In the genomic region with DNA sequence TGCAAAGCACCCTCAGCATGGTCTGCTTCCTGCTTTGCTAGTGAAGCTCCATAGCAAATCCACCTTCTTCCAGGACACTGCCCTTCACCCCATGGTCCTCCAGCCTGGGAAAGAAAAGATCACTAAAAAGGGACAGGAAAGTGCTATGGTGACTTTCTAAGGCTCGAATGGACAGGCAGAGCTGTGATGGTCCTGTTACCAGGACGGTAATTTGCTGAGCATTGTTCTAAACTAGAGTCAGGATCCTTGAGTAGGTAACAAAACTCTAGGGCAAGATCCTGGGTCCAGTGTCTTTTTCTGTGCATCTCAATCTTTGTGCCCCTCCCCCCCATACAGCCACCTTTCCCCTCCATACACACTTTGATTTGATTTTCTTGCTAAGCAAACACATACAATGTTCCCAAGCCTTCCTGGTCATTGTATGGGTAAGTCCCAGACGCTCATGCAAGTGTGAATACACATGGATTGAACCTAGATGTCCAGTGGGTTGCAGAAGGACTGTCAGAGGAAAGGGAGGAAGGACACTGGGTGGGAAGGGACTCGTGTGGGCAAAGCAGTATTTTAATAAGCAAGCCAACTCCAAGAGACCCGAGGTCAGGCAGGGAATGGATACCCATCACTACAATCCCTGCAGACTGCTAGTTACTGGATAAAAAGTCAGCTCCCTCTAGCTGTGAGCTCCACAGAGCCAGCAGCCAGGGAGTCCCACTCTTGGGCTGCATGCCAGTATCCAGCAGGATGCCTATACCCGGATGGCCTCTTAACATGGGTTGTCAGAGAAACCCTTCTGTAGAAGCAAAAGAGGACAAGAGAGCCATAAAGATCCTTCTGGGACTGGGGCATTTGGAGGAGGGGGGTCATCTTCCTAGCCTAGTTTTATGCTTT, we compare ENCODE assay signal across 8 mouse cellular contexts.
DNase-seq lines count a peak whose midpoint lies in the region; ATAC-seq and TF ChIP-seq lines count a peak whose summit lies in the region.

No protein-coding gene starts in this region.

- WGBS in heart, adult 2 months = 30% methylated on average over 6 of the region's 6 CpGs
- 40% methylated on average over 6 of the region's 6 CpGs for WGBS in liver, embryonic 11.5 days
- WGBS in stomach, embryonic 15.5 days = 27% methylated on average over 6 of the region's 6 CpGs

- intact Hi-C loops in heart, adult 2 months (cut with DNase I) = loop anchor here (5.0 to 10.0 kb wide), 4 partner anchors 34 to 311 kb away; no protein-coding TSS in a partner anchor

- no peaks in the 10 kb centered on the region for H3K79me2 ChIP-seq in heart, adult 2 months (replicated peaks; ENCODE audit: control insufficient read depth, insufficient read depth, low read length)

- 0 out of 2 replicates have a peak, but pooled peaks have one; percentile 43 for TF ChIP-seq EP300 in heart, adult 2 months (IDR thresholded peaks at IDR 0.05; ENCODE audit: insufficient read depth, low read depth, low read length)

- DNase-seq in adrenal gland, adult (ENCODE audit: inconsistent age in 2 of 2, low spot score in 1 of 2) = peak; percentile 60 to 74
- DNase-seq in adrenal gland, adult 18-20 months (ENCODE audit: low spot score in 2 of 2) = no peak
- DNase-seq in adipocyte (ENCODE audit: low spot score) = peak; percentile 66
- peak in 1 of 2 experiments; percentile 69 for DNase-seq in heart, adult 2 months
- DNase-seq in kidney, adult 9 months = peak; percentile 57
- no peak for DNase-seq in liver, embryonic 11.5 days (ENCODE audit: low spot score)
- no peak for DNase-seq in thymus, adult 18-20 months

- no peak for TF ChIP-seq POLR2A in heart, adult 2 months (IDR thresholded peaks at IDR 0.05; ENCODE audit: insufficient read depth, low read depth, low read length)

- H3K36me3 ChIP-seq in heart, adult 2 months (ENCODE audit: control insufficient read depth, insufficient read depth, low read length) = peaks cover 3% of the 10 kb centered on the region
- H3K36me3 ChIP-seq in liver, embryonic 11.5 days (ENCODE audit: control insufficient read depth, insufficient read depth, low read length) = no peaks in the 10 kb centered on the region
- no peaks in the 10 kb centered on the region for H3K36me3 ChIP-seq in stomach, embryonic 15.5 days

- H3K27me3 ChIP-seq in heart, adult 2 months (ENCODE audit: control insufficient read depth, insufficient read depth, low read length) = no peaks in the 10 kb centered on the region
- H3K27me3 ChIP-seq in liver, embryonic 11.5 days (replicated peaks; ENCODE audit: control insufficient read depth, insufficient read depth, low read length) = no peaks in the 10 kb centered on the region
- no peaks in the 10 kb centered on the region for H3K27me3 ChIP-seq in stomach, embryonic 15.5 days (replicated peaks)

- H3K9ac ChIP-seq in heart, adult 2 months (ENCODE audit: low read depth, low read length) = no peak overlapping the region
- no peak overlapping the region for H3K9ac ChIP-seq in liver, embryonic 11.5 days (ENCODE audit: low read depth, low read length)
- no peak overlapping the region for H3K9ac ChIP-seq in stomach, embryonic 15.5 days

- H3K4me1 ChIP-seq in heart, adult 2 months (ENCODE audit: control insufficient read depth, insufficient read depth, low read length) = peaks cover 27% of the 10 kb centered on the region
- H3K4me1 ChIP-seq in liver, embryonic 11.5 days (replicated peaks; ENCODE audit: control insufficient read depth, insufficient read depth, low read length) = peaks cover 8% of the 10 kb centered on the region; the same call in 1 of the 2 replicates
- peaks cover 57% of the 10 kb centered on the region for H3K4me1 ChIP-seq in stomach, embryonic 15.5 days

- ATAC-seq in liver, embryonic 11.5 days (replicated peaks; ENCODE audit: low FRiP score) = no peak
- ATAC-seq in stomach, embryonic 15.5 days (ENCODE audit: insufficient read depth, low FRiP score, low read depth) = no peak

- H3K27ac ChIP-seq in heart, adult 2 months = peak overlapping the region; percentile 57
- peak overlapping the region; percentile 64 for H3K27ac ChIP-seq in liver, embryonic 11.5 days (ENCODE audit: low read depth, low read length)
- H3K27ac ChIP-seq in stomach, embryonic 15.5 days = peak overlapping the region; percentile 96

- H3K9me3 ChIP-seq in liver, embryonic 11.5 days (ENCODE audit: control insufficient read depth, low read length) = no peaks in the 10 kb centered on the region
- no peaks in the 10 kb centered on the region for H3K9me3 ChIP-seq in stomach, embryonic 15.5 days

- H3K4me3 ChIP-seq in heart, adult 2 months = no peak overlapping the region
- no peak overlapping the region for H3K4me3 ChIP-seq in liver, embryonic 11.5 days (ENCODE audit: low read depth, low read length)
- no peak overlapping the region for H3K4me3 ChIP-seq in stomach, embryonic 15.5 days (replicated peaks)

- H3K4me2 ChIP-seq in liver, embryonic 11.5 days = no peak overlapping the region
- peak overlapping the region; percentile 17; the same call in 1 of the 2 replicates for H3K4me2 ChIP-seq in stomach, embryonic 15.5 days

- peak; percentile 70 for TF ChIP-seq CTCF in heart, adult 2 months (IDR thresholded peaks at IDR 0.05)

Comparison
In these comparisons a context has a peak if more than half of its experiments do, and no peak if none do; other contexts are left out.
1. DNase-seq: peak in adrenal gland, adult (2 of 2), adipocyte (single experiment) and kidney, adult 9 months (single experiment); none in adrenal gland, adult 18-20 months (0 of 2), liver, embryonic 11.5 days (single experiment) and thymus, adult 18-20 months (0 of 2).
2. Peak in every context shown above with its lines, with median percentiles within 50 percentile points of each other: H3K27ac ChIP-seq.